In the genomic region with DNA sequence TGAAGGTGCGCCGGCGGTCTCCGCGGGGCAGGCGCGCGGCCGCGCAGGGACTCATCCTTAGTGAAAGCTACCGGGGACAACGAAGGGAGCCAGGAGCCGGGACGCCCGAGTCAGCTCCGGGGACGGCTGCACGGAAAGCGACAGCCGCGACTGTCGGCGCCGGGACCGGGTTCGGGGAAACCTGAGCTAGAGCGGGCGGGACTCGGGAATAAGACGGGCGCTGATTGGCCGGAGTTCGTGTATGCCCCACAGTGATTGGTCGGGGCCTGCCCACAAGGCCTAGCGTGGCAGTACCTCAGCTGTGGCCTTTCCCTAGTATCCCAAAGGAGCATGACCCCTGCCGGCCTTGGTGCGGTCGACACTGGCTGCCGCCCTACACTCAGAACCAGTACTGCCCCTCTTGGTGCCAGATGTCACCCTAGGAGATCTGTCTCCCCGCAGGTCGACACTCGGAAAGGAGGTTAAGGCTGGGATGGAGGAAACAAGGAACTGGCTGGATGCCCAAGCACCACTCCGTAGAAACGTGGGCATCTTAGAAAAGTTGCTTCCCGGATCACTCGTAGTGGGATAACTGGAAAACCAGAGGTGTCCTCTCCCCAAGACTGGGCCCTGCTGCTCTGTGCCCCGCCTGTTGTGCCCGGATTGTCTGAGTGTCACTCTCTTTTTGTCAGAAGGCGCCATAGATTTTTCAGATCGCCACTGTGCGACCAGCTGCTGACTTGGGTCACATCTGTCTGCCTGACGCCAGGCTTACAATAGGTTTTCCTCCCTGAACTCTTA, we compare ENCODE assay signal across 8 mouse cellular contexts. TPM values are rescaled to one million over a fixed set of nuclear protein-coding genes. Genes with fewer than 3 reads are reported as not detected.
DNase-seq lines count a peak whose midpoint lies in the region; ATAC-seq lines count a peak whose summit lies in the region.

A gene (minus strand): TSS at position 193 of the 780 bp plus-strand sequence.

- peak; percentile 99 for ATAC-seq in hindbrain, embryonic 15.5 days (ENCODE audit: low FRiP score, low read depth)

- H3K27me3 ChIP-seq in hindbrain, embryonic 15.5 days: no peaks in the 10 kb centered on the region

- peak within 1 kb of the TSS; percentile 85 for H3K4me2 ChIP-seq in hindbrain, embryonic 15.5 days

- under 1% methylated on average over 52 of the region's 52 CpGs for WGBS in hindbrain, embryonic 15.5 days

- peak within 1 kb of the TSS; percentile 99 for H3K9ac ChIP-seq in hindbrain, embryonic 15.5 days

- no peaks in the 10 kb centered on the region for H3K9me3 ChIP-seq in hindbrain, embryonic 15.5 days

- peak within 1 kb of the TSS; percentile 99 for H3K27ac ChIP-seq in hindbrain, embryonic 15.5 days (replicated peaks)

- no peaks in the 10 kb centered on the region for H3K36me3 ChIP-seq in hindbrain, embryonic 15.5 days

- peaks cover 22% of the 10 kb centered on the region for H3K4me1 ChIP-seq in hindbrain, embryonic 15.5 days (replicated peaks)

- peak within 1 kb of the TSS; percentile 97 for H3K4me3 ChIP-seq in hindbrain, embryonic 15.5 days

- peak; percentile 95 for DNase-seq in R1 (ENCODE audit: low read depth, low spot score)
- peak; percentile 98 to 100 for DNase-seq in cerebellum, postnatal 25 days
- peak; percentile 99 to 100 for DNase-seq in frontal cortex, postnatal 25 days (ENCODE audit: low spot score in 2 of 2)
- peak; percentile 98 for DNase-seq in left cerebral cortex, adult 11 months (ENCODE audit: low spot score)
- DNase-seq in lung, postnatal 4 days: peak; percentile 98
- peak; percentile 91 for DNase-seq in retina, postnatal 7 days (ENCODE audit: low read depth, low spot score)
- peak; percentile 99 for DNase-seq in urinary bladder, adult 2 months (ENCODE audit: low spot score)

RNA-seq across cellular contexts. Expression of the gene that starts here (rescaled TPM):
- polyA plus RNA-seq in hindbrain, embryonic 15.5 days (2015; fragmentation: Nextera tagmentation; extraction: Ambion mirVana): 25.4 and 25.8 TPM in 2 replicates
- 23.6 and 26.4 TPM in 2 replicates for polyA plus RNA-seq in urinary bladder, adult 2 months (2012; rRNA removed)

Comparison
In these comparisons a context has a peak if more than half of its experiments do, and no peak if none do; other contexts are left out.
1. Peak in every context shown above with its lines: DNase-seq, ATAC-seq, H3K4me3 ChIP-seq and H3K27ac ChIP-seq.